Mouse (Mus musculus) spleen, postnatal 4 days (tissue): ENCODE data around the gene Idnk.
A peak's percentile ranks its signal among the peaks of the same experiment; 100 is the strongest.

Source experiments
- DNase-seq, 2 experiments: peaks; one replicate each; pipeline ENCODE4 v3.0.0; 2022; ENCODE audit warnings: low spot score in 2 of 2

The Idnk gene

DNA sequence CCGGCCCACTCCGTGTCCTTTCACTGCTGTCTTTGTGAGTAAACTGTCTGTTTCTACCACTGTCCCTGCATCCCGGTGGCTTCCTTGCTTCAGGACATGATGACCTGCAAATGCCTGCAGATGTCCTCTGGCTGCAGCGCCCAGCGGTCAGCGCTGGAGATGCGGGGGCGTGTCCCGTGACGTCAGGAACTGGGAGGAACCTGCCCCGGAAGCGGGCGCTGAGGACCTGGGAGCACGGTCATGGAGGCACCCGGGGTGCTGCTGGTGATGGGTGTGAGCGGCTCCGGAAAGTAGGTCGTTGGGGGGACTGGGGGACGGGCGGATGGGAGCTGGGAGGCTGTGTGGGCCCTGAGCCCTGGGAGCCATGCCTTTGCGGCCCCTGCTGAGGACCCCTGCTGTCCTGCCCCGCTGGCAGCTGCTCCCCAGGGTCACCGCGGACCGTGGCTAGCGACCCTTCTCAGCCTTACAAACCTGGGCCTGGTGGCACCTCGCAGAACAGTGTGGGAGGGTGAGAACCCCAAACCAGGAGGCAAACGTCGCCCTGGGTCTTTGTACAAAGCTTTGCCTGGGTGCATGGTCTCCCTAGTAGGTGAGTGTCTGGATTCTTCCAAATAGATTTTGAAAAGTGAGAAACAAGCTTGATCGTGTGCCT lies at the start of gene Idnk:
Gene Idnk, plus strand, starts transcription at position 203 of the 652 bp plus-strand sequence.
- DNase-seq = peak; percentile 85 to 92

DNA sequence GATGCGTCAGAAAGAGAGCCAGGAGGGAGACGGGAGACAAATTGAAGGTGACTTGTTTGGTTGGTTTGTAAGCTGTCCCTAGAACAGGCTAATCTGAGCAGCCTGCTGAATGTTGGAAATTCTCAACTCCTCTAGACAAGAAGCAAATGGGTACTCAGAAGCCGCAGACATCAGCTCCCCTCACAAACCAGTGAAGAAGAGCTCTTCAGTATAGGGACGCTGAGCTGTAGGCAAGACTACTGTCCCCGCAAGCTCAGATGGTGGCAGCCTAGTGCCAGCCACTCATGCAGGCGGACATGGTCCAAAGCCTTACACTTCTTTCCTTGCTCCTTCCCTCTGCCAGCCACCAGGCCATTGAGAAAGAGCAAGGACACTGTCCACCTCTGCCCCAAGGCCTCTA lies 46.1 kb upstream of the Idnk start:
- no peak for DNase-seq

DNA sequence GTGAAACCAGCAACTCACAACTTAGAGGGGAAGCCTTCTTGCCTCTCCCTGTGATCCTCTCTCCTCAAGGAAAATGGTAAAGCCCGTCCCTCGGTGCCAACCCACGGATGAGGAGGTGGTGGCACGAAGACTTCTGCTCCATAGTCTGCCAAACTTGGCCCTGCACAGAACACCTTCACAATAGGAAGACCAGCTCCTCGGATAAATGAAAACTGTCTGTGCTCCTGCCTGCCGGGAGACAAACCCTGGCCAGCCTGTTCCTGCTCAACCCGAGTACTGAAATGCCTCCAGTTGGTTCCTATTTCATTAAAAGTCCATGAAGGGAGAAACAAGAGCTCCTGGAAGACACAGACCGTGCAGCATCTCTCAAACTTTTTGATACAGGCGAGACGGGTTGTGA lies 45.3 kb upstream of the Idnk start:
- no peak for DNase-seq

- DNase-seq = no peak
Measured at GRCm38 (mm10) chr13:58112601-58113041, 44.8 kb upstream of the Idnk start.

DNA sequence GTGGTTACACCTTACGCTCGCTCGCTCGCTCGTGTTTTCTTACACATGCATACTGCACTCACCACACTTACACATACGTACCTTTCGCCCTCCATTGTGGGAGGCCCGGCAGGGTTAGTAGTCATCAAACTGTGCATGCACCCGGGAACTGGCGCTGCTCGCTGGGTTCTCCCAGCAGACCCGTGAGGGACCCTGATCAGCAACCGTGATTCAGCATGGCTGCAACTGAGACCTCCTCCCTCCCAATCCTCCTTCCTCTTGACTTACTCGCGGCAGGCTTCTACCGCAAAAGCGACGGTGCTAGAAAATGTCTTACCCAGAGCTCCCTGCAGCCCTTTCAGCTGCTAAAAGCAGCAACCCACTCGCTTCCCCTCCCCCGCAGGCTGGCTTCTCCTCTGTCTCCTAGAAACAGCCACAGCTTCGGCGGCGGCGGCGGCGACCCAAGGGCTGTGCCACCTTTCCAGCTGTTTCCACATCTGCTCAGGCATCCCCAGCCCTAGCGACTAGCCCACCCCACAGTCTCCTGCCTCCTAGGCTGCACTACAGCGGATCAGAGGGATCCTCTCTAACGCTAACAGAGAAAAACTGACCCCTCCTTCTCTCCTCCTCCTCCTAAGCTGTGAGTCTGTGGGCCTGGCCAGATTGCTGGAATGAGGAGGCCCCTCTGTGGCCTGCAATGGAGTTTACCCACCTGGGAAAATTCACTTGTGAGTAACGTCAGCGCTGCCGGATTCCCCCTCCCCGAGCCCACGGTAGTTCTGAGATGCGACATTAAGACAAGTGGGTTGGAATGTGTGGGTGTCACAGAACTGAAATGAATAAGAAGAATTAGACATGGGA lies 44.2 kb upstream of the Idnk start, which contains the start of gene Klhl3:
Gene Klhl3, minus strand, starts transcription at position 532 of the 840 bp plus-strand sequence.
- peak; percentile 42 to 76 for DNase-seq

GRCm38 (mm10) chr13:58115227-58115626 lies 42.2 kb upstream of the Idnk start:
- DNase-seq = no peak

DNA sequence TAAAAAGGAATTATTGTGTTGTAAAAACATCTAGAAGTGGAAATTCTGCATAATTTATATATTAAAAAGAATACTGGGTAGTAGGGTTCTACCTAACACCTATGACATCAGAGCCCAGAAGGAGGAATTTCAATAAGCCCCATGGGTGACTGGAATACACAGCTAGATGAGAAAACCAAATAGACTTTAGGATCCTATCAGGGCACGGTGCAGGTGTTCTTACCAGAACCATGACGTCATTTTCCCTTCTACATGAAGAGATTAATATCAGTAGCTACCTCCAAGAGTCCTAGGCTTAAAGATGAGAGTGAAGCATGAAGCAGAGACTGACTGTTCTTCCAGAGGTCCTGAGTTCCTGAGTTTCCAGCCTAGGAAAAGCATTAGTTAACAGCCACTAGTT lies 40.6 kb upstream of the Idnk start:
- no peak for DNase-seq

- peak; percentile 57 to 86 for DNase-seq
Measured at GRCm38 (mm10) chr13:58117318-58118017, 40.0 kb upstream of the Idnk start.

- no peak for DNase-seq
Measured at GRCm38 (mm10) chr13:58122786-58123297, 34.6 kb upstream of the Idnk start.

DNA sequence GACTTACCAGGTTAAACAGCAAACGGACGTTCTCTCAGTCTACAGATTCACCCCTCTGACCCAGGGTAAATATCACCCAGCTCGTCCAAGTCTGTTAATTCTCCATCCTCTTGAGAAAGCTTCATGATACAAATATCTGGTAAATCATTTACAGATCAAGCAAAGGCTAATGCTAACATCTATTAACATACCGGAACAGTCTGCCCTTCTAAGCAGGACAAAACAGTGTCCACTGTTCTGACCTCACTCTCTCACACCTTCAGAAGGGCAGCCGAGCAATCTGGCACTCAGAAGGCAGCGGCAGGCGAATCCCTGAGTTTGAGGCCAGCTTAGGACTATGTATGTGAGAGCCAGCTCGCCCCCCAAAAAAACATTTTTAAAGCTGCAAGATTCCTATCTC lies 34.1 kb upstream of the Idnk start:
- no peak for DNase-seq

GRCm38 (mm10) chr13:58124278-58124677 lies 33.2 kb upstream of the Idnk start:
- no peak for DNase-seq

DNA sequence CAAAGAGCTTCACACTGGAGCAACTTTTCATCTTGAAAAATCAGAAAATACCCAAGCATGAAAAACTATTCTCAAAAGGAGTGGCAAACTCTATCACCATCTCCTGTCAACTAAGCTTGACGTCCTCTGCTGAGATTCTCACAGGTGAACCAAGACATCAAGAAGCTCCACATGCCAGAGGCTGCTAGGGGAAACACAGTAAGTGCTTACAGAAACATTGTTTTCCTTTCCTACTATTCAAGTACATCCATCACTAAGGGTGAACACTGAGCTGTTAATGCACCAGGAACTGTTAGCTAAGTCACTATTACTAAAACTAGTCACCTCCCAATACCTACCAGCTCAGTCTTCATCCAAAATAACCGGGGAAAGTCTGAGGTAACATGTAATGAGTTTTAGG lies 32.5 kb upstream of the Idnk start:
- no peak for DNase-seq

DNA sequence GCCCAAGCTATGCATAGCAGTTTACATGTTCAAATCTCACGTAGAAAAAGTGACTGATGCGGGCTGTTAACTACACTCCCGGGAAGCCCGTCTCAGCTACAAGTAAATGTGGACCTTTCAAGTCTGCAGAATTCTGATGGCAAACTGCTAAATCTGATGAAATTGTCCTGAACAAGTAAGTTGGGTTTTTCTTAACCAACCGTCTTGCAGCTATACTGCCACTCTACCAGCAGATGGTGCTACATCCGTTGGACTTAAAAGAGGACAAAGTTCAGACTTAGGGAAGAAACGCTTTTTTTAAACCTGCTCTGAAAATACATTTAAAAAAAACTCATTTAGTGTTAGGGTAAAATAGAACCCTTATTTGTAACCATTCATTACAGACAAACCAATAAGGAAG lies 31.3 kb upstream of the Idnk start:
- peak in 1 of 2 experiments; percentile 56 for DNase-seq

DNA sequence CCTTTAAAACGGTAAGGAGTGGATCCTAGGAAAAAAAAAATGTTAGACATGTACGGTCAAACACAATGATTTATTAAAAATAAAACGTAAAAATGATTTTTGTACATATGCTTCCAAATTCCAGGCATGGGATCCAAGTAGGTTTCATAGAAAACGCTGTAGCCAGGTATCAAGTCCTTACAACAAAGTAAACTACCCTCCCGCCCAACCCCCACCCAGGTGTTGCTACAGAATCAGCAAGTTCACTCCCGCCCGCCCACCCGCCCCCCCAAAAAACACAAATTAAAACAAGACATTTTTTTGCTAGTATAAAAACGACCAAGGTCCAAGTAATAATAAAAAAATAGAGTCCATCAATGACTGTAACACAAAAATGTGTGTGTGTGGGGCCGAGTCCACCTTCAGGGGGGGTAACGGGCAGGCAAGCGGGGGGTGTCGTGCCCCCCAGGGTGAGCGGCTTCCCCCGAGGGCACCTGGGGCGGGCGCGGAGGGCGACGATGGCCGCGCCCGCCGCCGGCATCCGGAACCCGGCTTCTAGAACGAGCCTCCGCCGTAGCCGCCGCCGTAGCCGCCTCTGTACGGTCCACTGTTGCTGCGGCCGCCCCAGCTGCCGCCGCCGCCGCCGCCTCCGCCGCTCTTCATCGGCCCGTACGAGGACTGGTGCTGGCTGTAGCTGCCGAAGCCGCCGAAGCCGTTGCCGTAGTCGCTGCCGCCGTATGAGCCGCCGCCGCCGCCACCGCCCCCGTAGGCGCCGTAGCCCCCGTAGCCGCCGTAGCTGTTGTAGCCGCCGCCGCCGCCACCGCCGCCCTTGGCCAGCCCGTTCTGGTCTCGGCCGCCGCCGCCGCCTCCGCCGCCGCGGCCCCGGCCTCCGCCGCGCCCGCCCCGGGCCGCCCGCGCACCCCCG lies 30.3 kb upstream of the Idnk start:
- DNase-seq = peak; percentile 52 to 68

DNA sequence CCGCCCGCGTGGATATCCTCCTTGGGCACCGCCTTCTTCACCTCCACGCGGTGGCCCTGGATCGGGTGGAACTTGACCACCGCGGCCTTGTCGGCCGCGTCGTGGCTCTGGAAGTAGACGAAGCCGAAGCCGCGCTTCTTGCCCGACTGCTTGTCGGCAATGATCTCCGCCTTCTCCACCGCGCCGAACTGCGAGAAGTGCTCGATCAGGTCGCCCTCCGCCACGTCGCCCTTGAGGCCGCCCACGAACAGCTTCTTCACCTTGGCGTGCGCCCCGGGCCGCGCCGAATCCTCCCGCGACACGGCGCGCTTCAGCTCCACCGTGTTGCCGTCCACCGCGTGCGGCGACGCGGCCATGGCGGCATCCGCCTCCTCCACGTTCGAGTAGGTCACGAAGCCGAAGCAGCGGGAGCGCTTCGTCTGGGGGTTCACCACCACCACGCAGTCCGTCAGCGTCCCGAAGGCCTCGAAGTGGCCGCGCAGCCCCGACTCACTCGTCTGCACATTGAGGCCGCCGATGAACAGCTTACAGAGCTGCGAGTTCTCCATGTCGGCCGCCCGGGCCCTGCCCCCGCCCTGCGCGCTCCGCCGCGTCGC lies 29.6 kb upstream of the Idnk start:
- DNase-seq = peak; percentile 55 to 86

- peak; percentile 96 to 99 for DNase-seq
Measured at GRCm38 (mm10) chr13:58128396-58128767, 29.1 kb upstream of the Idnk start, which contains the start of gene Hnrnpa0. Gene Hnrnpa0, minus strand, starts transcription at chr13:58128556.

DNA sequence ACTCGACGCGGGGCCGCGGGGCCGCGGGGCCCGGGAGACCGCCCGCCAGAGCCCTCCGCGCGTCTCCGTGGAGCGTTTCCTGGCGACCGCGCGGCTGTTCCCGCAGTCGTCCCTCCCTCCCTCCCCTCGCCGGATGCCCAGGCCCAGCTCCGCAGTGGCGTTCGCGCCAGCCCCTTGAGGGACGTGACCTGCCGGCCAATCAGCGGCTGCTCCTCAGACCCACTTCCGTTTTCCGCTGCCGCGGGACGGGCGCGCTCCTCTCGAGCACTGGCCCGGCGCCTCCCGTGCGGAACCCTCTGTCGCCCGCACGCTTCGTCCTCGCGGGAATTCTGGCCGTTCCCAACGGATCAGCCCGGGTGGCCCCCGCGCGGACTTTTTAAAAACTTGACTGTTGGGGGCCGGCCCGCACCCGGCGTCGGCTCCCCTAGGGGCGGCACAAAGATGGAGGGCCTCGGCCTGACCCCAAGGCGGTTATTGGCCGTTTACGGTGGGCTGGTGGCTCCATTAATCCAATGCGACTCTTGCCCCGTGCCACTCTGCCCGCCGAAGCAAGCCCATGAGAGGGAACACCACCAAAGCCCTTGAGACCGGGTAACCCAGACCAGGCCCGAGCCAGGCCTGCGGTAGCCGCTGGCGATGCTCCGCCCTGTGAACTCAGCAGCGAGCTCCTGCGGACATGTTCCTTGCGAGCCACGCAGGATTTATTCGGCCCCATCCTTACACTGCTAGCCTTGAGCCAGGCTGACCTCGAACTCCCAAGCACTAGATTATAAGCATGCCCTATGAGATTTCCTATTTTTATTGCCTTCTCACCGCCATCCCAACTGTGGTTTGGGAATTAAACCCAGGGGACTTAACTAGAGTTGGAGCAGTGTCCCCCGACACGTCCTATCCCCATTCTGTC lies 28.4 kb upstream of the Idnk start:
- DNase-seq = peak; percentile 95 to 96

- no peak for DNase-seq
Measured at GRCm38 (mm10) chr13:58129687-58130246, 27.7 kb upstream of the Idnk start.

DNA sequence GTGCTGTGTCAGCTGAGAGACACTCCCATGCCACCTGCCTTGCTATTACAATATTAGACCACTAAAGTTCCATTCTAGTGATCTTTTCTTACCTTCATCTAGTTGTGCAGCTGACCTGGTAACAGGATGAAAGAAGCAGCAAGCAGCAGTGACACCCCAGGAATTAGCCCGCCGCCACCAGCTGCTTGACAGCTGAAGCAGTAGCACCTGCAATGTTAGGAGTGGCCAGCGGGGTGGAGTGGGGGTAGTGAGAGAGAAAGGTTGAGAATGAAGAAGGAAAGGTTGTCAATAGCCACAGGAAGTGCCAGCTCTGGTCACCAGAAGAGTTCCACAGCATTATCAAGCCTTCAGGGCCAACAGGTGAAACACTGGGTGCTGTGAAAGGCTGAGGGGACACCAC lies 25.8 kb upstream of the Idnk start:
- DNase-seq = no peak
